Mouse (Mus musculus) layer of hippocampus, postnatal 14 days (tissue): ENCODE results near the gene Gm28551. TPM values are rescaled to one million over a fixed set of nuclear protein-coding genes. Genes with fewer than 3 reads are reported as not detected.

ENCODE experiments used
- DNase-seq, 2 experiments: peaks; one replicate each; pipeline ENCODE4 v3.0.0; 2021 to 2022; ENCODE audit warnings: low spot score in 2 of 2, mixed read lengths in 1 of 2
- total RNA-seq, 2 experiments: library from RNA; stranded (reverse); gene quantifications; 2 replicates each; pipeline ENCODE4 v1.2.3; 2021

Gm28551 gene
- total RNA-seq, 2 experiments from 2014 or later: 0.14 to 0.36 TPM

- DNase-seq: no peak
These were observed 61.3 kb downstream of the Gm28551 start for GRCm38 (mm10) chr1:53291197-53291596.

Other genes starting within 250 kb of the Gm28551 start
- not detected for gene 1700019A02Rik, start 165.0 kb downstream of the Gm28551 start, total RNA-seq
- gene Pms1, start 55.6 kb downstream of the Gm28551 start, total RNA-seq: 10 to 100 TPM in 1 of 2 experiments, 1 to 10 TPM in 1; 9.7 to 12.2 TPM
- 1 to 10 TPM; 6.2 to 6.4 TPM for gene Ormdl1, start 55.6 kb downstream of the Gm28551 start, total RNA-seq
- under 1 TPM in 1 of 2 experiments, not detected in 1; 0.65 TPM for gene Gm28778, start 55.6 kb downstream of the Gm28551 start, total RNA-seq
- gene Osgepl1, start 39.0 kb downstream of the Gm28551 start, total RNA-seq: 10 to 100 TPM; 16.6 to 17.7 TPM
- gene Asdurf, start within 50 bp of the Gm28551 start, total RNA-seq: 1 to 10 TPM in 1 of 2 experiments, not detected in 1; 3.8 TPM
- 10 to 100 TPM; 27.7 TPM for gene Asnsd1, start 85 bp upstream of the Gm28551 start, total RNA-seq